Mouse (Mus musculus) forebrain, embryonic 11.5 days (tissue): ENCODE measurements around the gene Rbm47. TPM values are rescaled to one million over a fixed set of nuclear protein-coding genes. Genes with fewer than 3 reads are reported as not detected.

Experiments used
- ATAC-seq: fragments of 200-750 bp; cut with Nextera tagmentation; replicated peaks from 2 replicates; pipeline ENCODE4 v1.8.0; 2017; ENCODE audit warnings: moderate TSS enrichment; ENCODE audit not compliant: low FRiP score
- DNase-seq: peaks from one replicate; pipeline ENCODE4 v3.0.0-alpha.2; 2017; ENCODE audit warnings: low spot score
- H3K27ac ChIP-seq: fragments of 300-500 bp; sonication (generic); 2 replicates; pipeline ENCODE4 v1.5.1; 2014; ENCODE audit warnings: low read depth, low read length
- H3K27me3 ChIP-seq: fragments of 300-500 bp; sonication (generic); 2 replicates; pipeline ENCODE4 v1.6.1; 2014; ENCODE audit warnings: mild to moderate bottlenecking, low read length, mixed read lengths; ENCODE audit not compliant: control insufficient read depth, insufficient read depth
- H3K36me3 ChIP-seq: fragments of 300-500 bp; sonication (generic); 2 replicates; pipeline ENCODE4 v1.6.1; 2014; ENCODE audit warnings: mild to moderate bottlenecking, low read length, moderate library complexity, mixed read lengths; ENCODE audit not compliant: control insufficient read depth, insufficient read depth
- H3K4me1 ChIP-seq: fragments of 300-500 bp; sonication (generic); replicated peaks from 2 replicates; pipeline ENCODE4 v1.6.1; 2014; ENCODE audit warnings: low read length, mixed read lengths; ENCODE audit not compliant: control insufficient read depth, insufficient read depth
- H3K4me2 ChIP-seq: fragments of 300-500 bp; sonication (generic); 2 replicates; pipeline ENCODE4 v1.6.1; 2014; ENCODE audit warnings: low read depth, mild to moderate bottlenecking, low read length, moderate library complexity, mixed read lengths; ENCODE audit not compliant: severe bottlenecking
- H3K4me3 ChIP-seq: fragments of 300-500 bp; sonication (generic); 2 replicates; pipeline ENCODE4 v1.5.1; 2014; ENCODE audit warnings: low read depth, low read length
- H3K9ac ChIP-seq: fragments of 300-500 bp; sonication (generic); 2 replicates; pipeline ENCODE4 v1.6.1; 2014; ENCODE audit warnings: low read length
- H3K9me3 ChIP-seq: fragments of 300-500 bp; sonication (generic); 2 replicates; pipeline ENCODE4 v1.6.1; 2016; ENCODE audit warnings: low read length, mixed read lengths; ENCODE audit not compliant: control insufficient read depth
- WGBS: fragments of 180-500 bp; shearing (Covaris S2); extraction: QIAGEN DNeasy Blood & Tissue Kit; methylation state at CpG from one replicate; pipeline ENCODE4 v1.1.7; 2014; 5-methylcytosine and 5-hydroxymethylcytosine counted together
- polyA plus RNA-seq: library from polyadenylated mRNA; unstranded; fragments of >200 nt; fragmentation: Nextera tagmentation; extraction: Ambion mirVana; gene quantifications from 2 replicates; pipeline ENCODE4 v1.2.1, GENCODE M21; 2014

The Rbm47 gene
- polyA plus RNA-seq, 1 experiment from 2014 or later, result 5.9 TPM

DNA sequence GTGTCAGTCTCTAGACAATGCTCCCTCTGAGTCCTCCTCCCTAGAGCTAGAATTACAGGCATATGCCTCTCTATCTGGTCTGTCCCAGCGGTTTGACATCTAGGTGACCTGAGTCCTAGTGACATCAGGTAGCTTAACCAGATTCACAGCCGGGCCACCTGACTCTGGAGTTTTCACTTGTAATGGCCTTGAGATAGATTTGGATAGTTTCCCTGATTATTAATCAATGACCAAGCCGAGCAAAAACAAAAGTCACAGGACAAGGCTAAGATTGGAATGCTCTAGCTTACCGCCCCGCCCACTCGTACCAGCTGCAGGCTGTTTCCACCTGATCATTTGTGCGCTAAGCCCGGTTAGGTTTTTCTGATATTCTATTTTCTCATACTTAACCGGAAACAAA, 2.3 kb downstream of the Rbm47 start:
- Histone ChIP-seq H3K36me3 (no peaks in the 10 kb centered on the region), H3K4me1 (no peaks in the 10 kb centered on the region; the same call in 1 of the 2 replicates), H3K27me3 (no peaks in the 10 kb centered on the region), H3K9ac (no peak overlapping the region), H3K4me3 (no peak overlapping the region), H3K4me2 (no peak overlapping the region), H3K9me3 (no peaks in the 10 kb centered on the region), H3K27ac (no peak overlapping the region)
- WGBS, result 86% methylated on average over 9 of the region's 9 CpGs
- ATAC-seq (no peak), DNase-seq (no peak)

DNA sequence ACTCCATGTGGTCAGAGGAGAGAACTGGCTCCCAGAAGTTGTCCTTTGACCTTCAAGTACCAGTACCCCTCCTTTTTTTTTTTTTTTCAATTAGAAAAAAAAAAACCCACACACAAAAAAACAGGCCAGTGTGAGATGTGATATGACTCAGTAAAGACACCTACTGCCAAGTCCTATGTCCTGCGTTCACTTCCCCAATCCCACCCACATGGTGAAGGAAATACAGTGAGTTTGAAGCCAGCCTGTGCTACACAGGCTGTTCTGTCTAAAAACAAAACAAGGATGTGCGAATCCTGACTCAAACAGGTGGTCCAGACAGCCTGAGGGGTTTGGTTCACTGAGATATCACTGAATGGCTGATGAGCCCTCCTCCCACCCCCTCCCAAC, 3.8 kb downstream of the Rbm47 start:
- H3K4me3 ChIP-seq, result no peak overlapping the region
- no peaks in the 10 kb centered on the region for H3K9me3 ChIP-seq
- H3K27me3 ChIP-seq, result no peaks in the 10 kb centered on the region
- ATAC-seq (no peak), DNase-seq (no peak)
- H3K27ac ChIP-seq, result no peak overlapping the region
- H3K4me2 ChIP-seq, result no peak overlapping the region
- no peak overlapping the region for H3K9ac ChIP-seq
- WGBS, result 88% methylated on average over 2 of the region's 2 CpGs
- H3K36me3 ChIP-seq, result no peaks in the 10 kb centered on the region
- H3K4me1 ChIP-seq, result no peaks in the 10 kb centered on the region; the same call in 1 of the 2 replicates

DNA sequence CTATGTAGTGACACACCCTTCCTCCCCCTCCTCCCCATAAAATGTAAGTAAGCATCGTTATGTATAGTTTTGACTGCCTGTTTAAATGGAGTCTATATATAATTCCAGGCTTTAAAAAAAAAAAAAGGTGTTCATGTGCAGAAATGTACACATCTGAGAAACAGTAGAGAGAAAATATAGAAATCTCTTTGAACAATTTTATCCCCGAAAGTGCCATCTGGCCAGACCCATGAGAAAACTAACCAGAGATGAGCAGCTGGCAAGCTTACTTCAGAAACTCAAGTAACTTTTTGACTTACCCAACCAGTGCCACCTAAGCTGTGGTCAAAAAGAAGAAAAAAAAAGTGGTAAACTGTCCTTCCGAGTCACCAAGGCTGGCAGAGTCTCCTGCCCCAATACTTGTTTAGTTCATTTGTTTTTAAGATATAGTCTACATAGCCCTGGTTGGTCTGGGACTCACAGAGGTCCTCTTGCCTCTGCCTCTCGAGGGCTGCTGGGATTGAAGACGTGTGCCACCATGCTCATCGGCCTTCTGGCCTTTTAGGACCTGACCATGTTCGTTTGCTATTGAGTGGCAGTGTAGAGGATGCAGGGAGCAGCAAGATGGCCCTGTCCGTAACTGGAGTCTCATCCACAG, 4.3 kb downstream of the Rbm47 start:
- Histone ChIP-seq H3K36me3 (no peaks in the 10 kb centered on the region), H3K27ac (no peak overlapping the region), H3K27me3 (no peaks in the 10 kb centered on the region), H3K4me2 (no peak overlapping the region), H3K9ac (no peak overlapping the region), H3K4me1 (no peaks in the 10 kb centered on the region), H3K9me3 (no peaks in the 10 kb centered on the region), H3K4me3 (no peak overlapping the region)
- DNase-seq (no peak), ATAC-seq (no peak)
- WGBS, result 86% methylated on average over 8 of the region's 8 CpGs

DNA sequence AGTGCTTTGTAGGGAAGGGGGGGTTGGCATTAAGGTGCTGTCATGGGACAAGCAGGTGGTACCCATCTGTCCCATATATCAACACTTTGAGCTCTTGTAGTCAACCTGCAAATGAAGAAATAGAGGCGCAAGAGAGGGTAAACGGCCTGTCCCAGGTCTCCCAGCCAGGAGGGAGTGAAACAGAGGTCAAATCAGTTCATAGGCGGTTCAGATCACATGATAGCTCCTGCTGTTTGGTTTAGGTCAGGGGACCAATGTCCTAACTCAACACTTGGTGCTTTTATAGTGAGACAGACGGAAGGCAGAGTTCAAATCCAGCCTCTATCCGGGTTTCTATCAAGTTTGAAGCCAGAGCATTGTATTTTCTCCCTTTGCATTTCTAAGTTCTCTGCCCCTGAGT, 6.0 kb downstream of the Rbm47 start:
- Histone ChIP-seq H3K27me3 (no peaks in the 10 kb centered on the region), H3K4me1 (no peaks in the 10 kb centered on the region), H3K4me3 (no peak overlapping the region), H3K4me2 (no peak overlapping the region), H3K36me3 (no peaks in the 10 kb centered on the region), H3K27ac (no peak overlapping the region), H3K9ac (no peak overlapping the region), H3K9me3 (no peaks in the 10 kb centered on the region)
- 84% methylated on average over 5 of the region's 5 CpGs for WGBS
- ATAC-seq (no peak), DNase-seq (no peak)

DNA sequence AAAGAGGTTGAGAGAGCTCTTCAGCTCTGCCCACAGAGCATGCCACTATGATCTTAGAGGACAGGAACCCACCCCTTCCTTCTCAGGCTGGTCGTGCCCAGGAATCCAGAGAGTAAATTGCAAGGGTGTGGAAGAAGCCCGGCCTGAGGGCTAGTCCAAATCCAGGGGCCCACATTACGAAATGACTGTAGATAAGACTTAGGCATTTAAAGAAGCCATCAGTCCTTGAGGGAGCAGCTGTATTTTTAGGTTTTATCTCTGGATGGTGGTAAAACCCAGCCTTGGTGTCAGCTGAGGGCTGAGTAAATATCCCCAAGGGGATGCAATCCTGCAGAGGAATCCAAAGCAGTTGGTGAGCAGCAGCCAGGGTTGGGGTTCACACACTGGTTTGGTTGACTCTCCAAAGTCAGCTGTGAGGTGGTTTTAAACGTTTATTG, 6.7 kb downstream of the Rbm47 start:
- Histone ChIP-seq H3K4me1 (no peaks in the 10 kb centered on the region), H3K27ac (no peak overlapping the region), H3K9me3 (no peaks in the 10 kb centered on the region), H3K36me3 (no peaks in the 10 kb centered on the region), H3K4me3 (no peak overlapping the region), H3K4me2 (no peak overlapping the region), H3K9ac (no peak overlapping the region), H3K27me3 (no peaks in the 10 kb centered on the region)
- WGBS, result 72% methylated on average over 4 of the region's 4 CpGs
- no peak for DNase-seq
- ATAC-seq, result no peak

DNA sequence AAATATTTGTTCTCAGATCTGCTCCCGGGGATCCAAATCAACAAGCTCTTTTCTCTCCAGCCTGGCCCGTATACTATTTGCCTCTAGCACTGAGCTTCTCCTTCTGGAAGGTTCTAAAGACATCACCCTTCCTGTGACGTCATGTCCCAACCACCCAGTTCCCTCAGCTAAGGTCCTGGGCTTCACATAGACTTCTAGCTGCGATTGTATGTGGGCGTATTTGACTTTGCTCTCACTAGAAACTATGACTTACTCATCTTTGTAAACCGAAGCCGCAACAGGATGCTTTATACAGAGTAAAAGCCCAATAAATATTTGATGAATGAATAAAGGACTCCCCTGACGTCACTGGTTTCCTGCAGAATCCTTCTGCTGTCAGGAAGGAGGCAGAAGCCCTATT, 7.2 kb downstream of the Rbm47 start:
- DNase-seq (no peak), ATAC-seq (no peak)
- WGBS, result 91% methylated on average over 8 of the region's 8 CpGs

DNA sequence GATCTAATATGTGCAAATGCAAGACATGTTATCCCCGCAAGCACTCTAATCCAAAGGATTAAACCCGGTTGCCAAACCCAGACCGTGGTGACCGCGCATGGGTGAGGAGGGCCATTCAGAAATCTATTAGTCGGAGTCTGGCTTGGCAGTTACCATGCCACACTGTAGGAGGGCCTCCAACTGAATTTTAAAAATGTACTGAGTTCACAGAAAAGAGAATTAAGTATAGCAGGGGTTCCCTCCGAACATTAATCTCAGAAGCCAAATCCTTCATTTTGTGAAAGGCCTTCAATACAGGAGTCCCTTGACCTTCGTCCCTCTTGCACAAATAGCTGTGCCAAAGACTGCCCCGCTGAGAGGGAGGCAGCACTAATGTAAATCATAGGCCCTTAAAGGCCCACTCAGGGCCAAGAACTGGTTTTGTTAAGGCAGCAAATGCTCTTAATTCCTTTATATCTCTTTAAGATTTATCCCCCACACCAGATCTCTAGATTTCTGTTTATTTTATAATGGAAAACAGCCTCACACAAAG, 16.4 kb downstream of the Rbm47 start:
- H3K9ac ChIP-seq, result no peak overlapping the region
- H3K36me3 ChIP-seq, result no peaks in the 10 kb centered on the region
- H3K4me2 ChIP-seq, result no peak overlapping the region
- no peaks in the 10 kb centered on the region; the same call in 1 of the 2 replicates for H3K4me1 ChIP-seq
- ATAC-seq (no peak), DNase-seq (no peak)
- peaks cover 4% of the 10 kb centered on the region; the same call in 1 of the 2 replicates for H3K27me3 ChIP-seq
- H3K4me3 ChIP-seq, result no peak overlapping the region
- 66% methylated on average over 9 of the region's 9 CpGs for WGBS
- no peaks in the 10 kb centered on the region for H3K9me3 ChIP-seq
- no peak overlapping the region for H3K27ac ChIP-seq

More for the DNA sequence above, 7.2 kb downstream of the Rbm47 start:
- Histone ChIP-seq H3K9me3 (no peaks in the 10 kb centered on the region), H3K27ac (no peak overlapping the region), H3K4me2 (no peak overlapping the region), H3K36me3 (no peaks in the 10 kb centered on the region), H3K27me3 (no peaks in the 10 kb centered on the region), H3K4me1 (no peaks in the 10 kb centered on the region), H3K4me3 (no peak overlapping the region), H3K9ac (no peak overlapping the region)

DNA sequence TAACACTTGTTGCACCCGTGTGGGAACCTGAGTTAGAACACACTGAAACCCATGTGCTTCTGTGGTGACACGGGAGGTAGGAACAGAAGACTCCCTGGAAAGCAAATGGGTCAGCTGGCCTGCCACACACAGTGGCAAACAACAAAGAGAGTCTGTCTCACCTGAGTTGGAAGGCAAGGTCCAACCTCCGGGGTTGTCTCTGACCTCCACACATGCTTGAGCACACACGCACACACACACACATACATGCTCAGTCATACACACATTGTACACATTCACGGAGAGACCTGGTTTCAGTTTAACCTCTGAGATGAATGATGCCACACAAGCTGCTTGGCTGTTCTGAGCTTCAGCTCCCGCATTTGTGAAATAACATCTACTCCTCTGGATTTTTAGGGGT, 18.3 kb downstream of the Rbm47 start:
- DNase-seq (no peak), ATAC-seq (no peak)
- 85% methylated on average over 6 of the region's 6 CpGs for WGBS
- H3K27me3 ChIP-seq, result peaks cover 10% of the 10 kb centered on the region; the same call in 1 of the 2 replicates
- H3K4me1 ChIP-seq, result peaks cover 4% of the 10 kb centered on the region; the same call in 1 of the 2 replicates
- no peak overlapping the region for H3K4me2 ChIP-seq
- no peaks in the 10 kb centered on the region for H3K36me3 ChIP-seq
- H3K9me3 ChIP-seq, result no peaks in the 10 kb centered on the region
- H3K4me3 ChIP-seq, result no peak overlapping the region
- no peak overlapping the region for H3K27ac ChIP-seq
- H3K9ac ChIP-seq, result no peak overlapping the region

DNA sequence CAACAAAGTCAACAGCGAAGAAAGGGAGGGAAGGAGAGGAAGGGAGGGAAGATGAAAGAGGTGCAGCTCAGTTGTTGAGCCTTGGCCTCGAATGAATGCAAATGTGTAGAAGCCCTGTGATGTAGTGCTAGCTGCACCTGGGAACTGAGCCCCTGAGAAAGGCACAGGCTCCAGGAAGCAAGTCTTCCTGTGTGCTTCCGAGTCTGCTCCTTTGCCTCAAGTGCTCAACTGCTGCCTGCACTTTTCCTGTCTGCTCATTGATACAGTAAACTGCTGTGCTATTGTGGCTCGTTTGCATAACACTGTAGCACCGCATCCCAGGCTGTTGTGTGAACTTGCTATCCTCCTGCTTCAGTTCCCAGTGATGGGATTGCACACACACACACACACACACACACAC, 19.4 kb downstream of the Rbm47 start:
- Histone ChIP-seq H3K9me3 (no peaks in the 10 kb centered on the region), H3K9ac (no peak overlapping the region), H3K36me3 (no peaks in the 10 kb centered on the region), H3K4me1 (peaks cover 4% of the 10 kb centered on the region; the same call in 1 of the 2 replicates), H3K4me2 (no peak overlapping the region), H3K27ac (no peak overlapping the region), H3K4me3 (no peak overlapping the region), H3K27me3 (peaks cover 14% of the 10 kb centered on the region; the same call in 1 of the 2 replicates)
- 34% methylated on average over 5 of the region's 5 CpGs for WGBS
- DNase-seq, result no peak
- no peak for ATAC-seq
